Mouse (Mus musculus) spleen, adult 2 months (tissue): ENCODE measurements around the gene Vcpkmt.

Experiments
- CTCF ChIP-seq: fragments of 200-500 bp; IDR thresholded peaks from 2 replicates; pipeline ENCODE4 v1.5.1; 2011; ENCODE audit warnings: mild to moderate bottlenecking, inconsistent platforms; ENCODE audit not compliant: insufficient read depth, insufficient read length, insufficient replicate concordance; ENCODE audit errors: extremely low read depth
- POLR2A ChIP-seq: fragments of 200-500 bp; IDR thresholded peaks from 2 replicates; pipeline ENCODE4 v1.6.1; 2011; ENCODE audit warnings: low read depth, low read length, inconsistent platforms

GRCm38 (mm10) chr12:69541663-69542062 is 41.2 kb downstream of the Vcpkmt start:
- TF ChIP-seq POLR2A (no peak), CTCF (no peak)
